Mouse (Mus musculus) stomach, postnatal 0 days (tissue): ENCODE measurements at regions not wholly inside any gene's neighbourhood (a gene's known extent, or its start where the extent isn't known, plus 50 kb on each side); places are given as distances from the start of the nearest gene placed in this dataset.
A peak's percentile ranks its signal among the peaks of the same experiment; 100 is the strongest.

Experiments used
- ATAC-seq: fragments of 200-750 bp; cut with Nextera tagmentation; 2 replicates; pipeline ENCODE4 v1.8.0; 2017; ENCODE audit not compliant: low FRiP score, low TSS enrichment
- DNase-seq: peaks from one replicate; pipeline ENCODE4 v3.0.0-alpha.2; 2016; ENCODE audit warnings: low spot score
- H3K27ac ChIP-seq: fragments of 300-500 bp; sonication (generic); replicated peaks from 2 replicates; pipeline ENCODE4 v1.5.1; 2014; ENCODE audit warnings: mild to moderate bottlenecking, control low read depth
- H3K27me3 ChIP-seq: fragments of 300-500 bp; sonication (generic); 2 replicates; pipeline ENCODE4 v1.6.1; 2014; ENCODE audit warnings: low read length; ENCODE audit not compliant: control insufficient read depth, insufficient read depth
- H3K36me3 ChIP-seq: fragments of 300-500 bp; sonication (generic); 2 replicates; pipeline ENCODE4 v1.6.1; 2014; ENCODE audit warnings: low read length, mixed read lengths; ENCODE audit not compliant: control insufficient read depth, insufficient read depth
- H3K4me1 ChIP-seq: fragments of 300-500 bp; sonication (generic); replicated peaks from 2 replicates; pipeline ENCODE4 v1.6.1; 2014; ENCODE audit warnings: antibody characterized with exemption; ENCODE audit not compliant: control insufficient read depth, insufficient read depth
- H3K4me2 ChIP-seq: fragments of 300-500 bp; sonication (generic); replicated peaks from 2 replicates; pipeline ENCODE4 v1.6.1; 2014; ENCODE audit warnings: low read depth, mild to moderate bottlenecking, control low read depth, moderate library complexity
- H3K4me3 ChIP-seq: fragments of 300-500 bp; sonication (generic); 2 replicates; pipeline ENCODE4 v1.5.1; 2014; ENCODE audit warnings: low read depth, low read length, control low read depth
- H3K9ac ChIP-seq: fragments of 300-500 bp; sonication (generic); 2 replicates; pipeline ENCODE4 v1.6.1; 2014; ENCODE audit warnings: mild to moderate bottlenecking, low read length, control low read depth, mixed read lengths
- H3K9me3 ChIP-seq: fragments of 300-500 bp; sonication (generic); 2 replicates; pipeline ENCODE4 v1.6.1; 2016; ENCODE audit warnings: low read length; ENCODE audit not compliant: control insufficient read depth
- CTCF ChIP-seq: IDR thresholded peaks from 2 replicates; pipeline ENCODE4 v1.5.1; 2016; ENCODE audit warnings: antibody characterized with exemption, low read depth, mild to moderate bottlenecking, moderate library complexity
- EP300 ChIP-seq: optimal IDR thresholded peaks from 2 replicates; pipeline ENCODE3; 2016; ENCODE audit warnings: antibody characterized with exemption
- WGBS: fragments of 180-500 bp; shearing (Covaris S2); extraction: QIAGEN DNeasy Blood & Tissue Kit; methylation state at CpG from one replicate; pipeline ENCODE4 v1.1.7; 2014; 5-methylcytosine and 5-hydroxymethylcytosine counted together

DNA sequence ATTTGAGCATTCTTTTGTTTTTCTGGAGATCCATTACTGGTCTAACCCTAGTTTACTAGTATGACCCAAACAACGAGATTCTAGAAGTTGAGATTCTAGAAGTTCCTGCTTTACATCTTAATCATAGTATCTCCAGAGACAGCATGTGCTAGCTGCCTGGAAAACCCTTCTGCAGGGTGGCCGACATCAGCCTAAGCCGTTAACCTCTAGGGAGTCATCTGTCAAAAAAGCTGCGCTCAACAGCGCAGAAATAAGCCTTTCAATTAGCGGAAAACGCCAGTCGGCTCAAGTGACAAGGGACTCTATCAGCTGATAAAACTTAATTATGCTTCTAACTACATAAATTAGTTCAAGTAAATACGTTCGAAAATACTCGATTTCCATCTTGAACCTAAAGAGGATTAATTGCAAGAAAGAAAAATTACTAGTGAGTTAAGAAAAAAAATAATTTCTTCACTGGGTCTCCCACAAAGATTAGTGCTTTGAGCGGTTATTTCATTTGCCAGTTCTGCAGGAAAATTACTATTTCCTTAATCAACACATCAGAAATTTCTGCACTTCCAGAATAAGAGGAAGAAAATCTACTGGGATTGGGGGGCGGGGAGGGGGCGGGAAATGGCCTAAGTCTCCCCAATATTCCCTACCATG, 53.0 kb upstream of the Chd2 start:
- Histone ChIP-seq H3K4me2 (peak overlapping the region; percentile 49), H3K9ac (peak overlapping the region; percentile 27; the same call in 1 of the 2 replicates), H3K27me3 (no peaks in the 10 kb centered on the region), H3K4me1 (peaks cover 13% of the 10 kb centered on the region), H3K27ac (peak overlapping the region; percentile 86), H3K4me3 (peak overlapping the region; percentile 31), H3K9me3 (no peaks in the 10 kb centered on the region), H3K36me3 (no peaks in the 10 kb centered on the region)
- DNase-seq (no peak), ATAC-seq (no peak)
- TF ChIP-seq CTCF (no peak), EP300 (no peak)
- 2% methylated on average over 14 of the region's 14 CpGs for WGBS

DNA sequence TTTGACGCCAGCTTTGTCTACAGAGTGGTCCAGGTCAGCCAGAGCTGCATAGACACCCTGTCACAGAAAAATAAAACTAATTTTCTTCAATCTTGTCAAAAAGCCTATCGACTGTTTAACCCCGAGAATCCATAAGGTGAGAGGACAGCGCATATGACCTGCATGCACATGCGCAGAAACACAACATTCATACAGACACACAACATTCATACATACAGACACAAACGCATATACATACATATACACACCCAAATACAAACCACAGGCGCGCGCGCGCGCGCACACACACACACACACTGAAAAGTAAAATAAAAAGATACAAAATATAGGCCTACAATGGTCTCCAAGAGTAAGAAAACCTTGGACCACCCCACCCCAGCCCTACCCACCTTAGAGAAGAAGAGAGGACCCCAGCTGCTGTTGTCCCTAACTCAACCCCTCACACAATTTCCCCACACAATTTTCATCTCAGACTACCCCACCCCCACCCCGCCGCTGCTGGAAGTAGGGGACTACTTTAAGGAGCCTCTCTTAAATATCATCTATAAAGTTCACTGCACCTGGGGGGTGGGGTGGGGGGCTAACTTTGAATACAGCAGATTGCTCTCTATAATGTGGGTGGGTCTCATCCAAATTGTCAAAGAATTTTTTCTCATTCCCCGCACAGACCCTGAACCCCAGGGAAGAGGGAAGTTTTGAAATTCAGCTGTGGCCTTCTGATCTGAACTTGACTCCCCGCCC, 52.2 kb upstream of the Chd2 start:
- TF ChIP-seq CTCF, result no peak
- no peak for TF ChIP-seq EP300
- Histone ChIP-seq H3K36me3 (no peaks in the 10 kb centered on the region), H3K4me1 (peaks cover 15% of the 10 kb centered on the region), H3K27ac (peak overlapping the region; percentile 63), H3K9me3 (no peaks in the 10 kb centered on the region), H3K27me3 (no peaks in the 10 kb centered on the region), H3K9ac (no peak overlapping the region), H3K4me2 (peak overlapping the region; percentile 27; the same call in 1 of the 2 replicates), H3K4me3 (no peak overlapping the region)
- WGBS, result 74% methylated on average over 17 of the region's 17 CpGs
- DNase-seq, result no peak
- no peak for ATAC-seq

DNA sequence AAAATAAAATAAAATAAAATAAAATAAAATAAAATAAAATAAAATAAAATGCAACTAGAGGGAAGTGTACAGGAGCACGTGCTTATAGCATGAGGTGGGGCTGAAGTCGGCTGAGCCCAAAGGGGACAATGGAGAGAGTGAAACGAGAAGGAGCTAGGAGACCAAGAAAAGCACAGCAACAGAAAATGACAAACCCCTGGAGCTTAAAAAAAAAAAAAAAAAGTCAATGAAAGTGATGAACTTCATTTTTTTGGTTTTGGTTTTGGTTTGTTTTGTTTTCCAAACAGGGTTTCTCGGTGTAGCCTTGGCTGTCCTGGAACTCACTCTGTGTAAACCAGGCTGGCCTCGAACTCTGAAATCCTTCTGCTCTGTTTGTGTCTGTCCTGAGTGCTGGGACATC, 51.2 kb upstream of the Chd2 start:
- no peak for TF ChIP-seq EP300

More for the DNA sequence above, 51.2 kb upstream of the Chd2 start:
- ATAC-seq, result no peak
- Histone ChIP-seq H3K9me3 (no peaks in the 10 kb centered on the region), H3K9ac (no peak overlapping the region), H3K4me1 (peaks cover 17% of the 10 kb centered on the region), H3K27ac (no peak overlapping the region), H3K27me3 (no peaks in the 10 kb centered on the region), H3K36me3 (no peaks in the 10 kb centered on the region), H3K4me3 (no peak overlapping the region), H3K4me2 (no peak overlapping the region)
- WGBS, result 76% methylated on average over 5 of the region's 5 CpGs
- no peak for DNase-seq
